Mouse (Mus musculus) heart, adult 18-20 months (tissue): ENCODE data around the gene Vps29. TPM values are rescaled to one million over a fixed set of nuclear protein-coding genes. Genes with fewer than 3 reads are reported as not detected.

Experiments
- DNase-seq, 2 experiments: peaks; one replicate each; pipeline ENCODE4 v3.0.0; 2021 to 2022; ENCODE audit warnings: mixed read lengths in 1 of 2
- total RNA-seq, 2 experiments: library from RNA; stranded (reverse); gene quantifications; 2 replicates each; pipeline ENCODE4 v1.2.3; 2021

Vps29 gene
- total RNA-seq, 2 experiments from 2014 or later = 99.3 to 111 TPM

DNA sequence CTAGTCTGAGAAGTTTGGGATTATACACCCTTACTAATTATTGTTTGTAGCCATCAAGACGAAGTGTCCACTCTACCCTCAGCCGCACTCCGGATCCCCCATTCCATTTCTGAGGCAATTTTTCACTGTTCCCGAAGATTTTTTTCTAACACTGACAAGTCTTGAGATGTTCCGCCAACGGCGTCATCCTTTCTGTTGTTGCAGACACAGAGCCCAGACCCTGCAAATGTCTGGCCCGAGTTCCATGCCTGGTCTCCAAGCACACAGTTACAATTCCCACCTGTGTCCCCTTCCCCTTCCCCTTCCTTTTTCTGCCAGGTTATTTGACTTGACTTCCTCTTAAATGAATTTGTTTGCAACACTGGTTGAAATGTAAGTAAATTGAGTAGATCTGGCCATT, 45.7 kb downstream of the Vps29 start:
- peak; percentile 30 to 44 for DNase-seq

DNA sequence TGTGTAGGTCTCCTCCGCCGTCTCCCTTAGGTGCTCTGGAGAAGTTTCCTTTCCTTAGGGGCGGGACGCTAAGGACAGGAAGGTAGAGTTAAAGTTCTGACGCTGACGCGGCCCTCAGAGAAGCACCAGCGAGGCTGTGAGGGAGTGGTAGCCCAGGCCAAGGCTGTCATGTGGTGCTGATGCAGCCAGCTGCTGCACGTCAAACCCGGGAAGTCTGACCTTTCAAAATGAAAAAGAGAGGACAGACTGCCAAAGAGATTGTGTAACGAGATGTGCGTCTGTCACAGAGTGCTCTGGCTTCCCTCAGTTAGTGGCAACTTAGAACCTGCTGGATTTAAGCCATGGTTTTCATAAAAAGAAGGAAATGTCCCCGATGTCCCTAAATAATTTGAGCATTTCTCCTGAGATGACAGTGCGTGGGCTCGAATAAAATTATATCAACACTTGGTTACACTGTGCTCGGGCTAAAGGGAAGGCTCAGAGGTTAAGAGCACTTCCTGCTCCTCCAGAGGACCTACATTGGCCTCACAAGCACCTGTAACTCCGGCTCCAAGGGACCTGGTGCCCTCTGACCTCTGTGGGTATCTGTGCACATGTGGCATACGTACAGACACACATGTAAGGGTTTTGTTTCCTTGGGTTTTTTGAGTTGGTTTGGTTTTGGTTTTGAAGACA, 46.6 kb downstream of the Vps29 start:
- peak; percentile 88 to 94 for DNase-seq

DNA sequence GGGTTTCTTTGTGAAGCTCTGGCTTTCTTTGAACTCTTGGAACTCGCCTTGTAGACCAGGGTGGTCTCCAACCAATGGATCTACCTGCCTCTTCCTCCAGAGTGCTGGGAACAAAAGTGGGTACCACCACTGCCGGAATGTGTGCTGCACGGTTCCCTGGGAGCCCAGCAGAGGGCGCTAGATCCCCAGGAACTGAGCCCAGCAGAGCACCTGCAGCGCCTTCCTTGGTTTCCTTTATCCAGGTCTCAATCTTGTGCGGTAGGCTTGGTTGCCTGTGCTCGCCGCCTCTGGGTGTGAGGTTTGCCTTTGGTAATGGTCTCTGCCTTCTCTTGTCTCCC, 47.1 kb downstream of the Vps29 start:
- peak; percentile 70 to 89 for DNase-seq

DNA sequence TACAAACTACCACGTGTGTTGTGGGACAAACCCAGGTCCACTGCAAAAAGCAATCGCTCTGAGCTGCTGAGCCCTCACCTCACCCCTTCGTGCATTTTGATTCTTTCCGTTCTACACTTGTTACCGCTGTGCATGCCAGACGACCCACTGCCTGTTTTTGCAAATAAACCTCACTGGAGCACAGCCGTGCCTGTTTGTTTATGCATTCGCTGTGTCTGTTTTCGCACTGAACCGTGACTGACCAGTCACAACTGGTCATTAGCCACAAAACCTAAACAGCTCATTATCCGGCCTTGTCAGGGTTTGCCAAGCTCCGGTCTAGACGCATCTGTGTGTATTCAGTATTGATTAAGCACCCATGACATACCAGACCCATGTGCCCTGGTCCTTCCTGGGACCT, 48.0 kb downstream of the Vps29 start:
- no peak for DNase-seq

DNA sequence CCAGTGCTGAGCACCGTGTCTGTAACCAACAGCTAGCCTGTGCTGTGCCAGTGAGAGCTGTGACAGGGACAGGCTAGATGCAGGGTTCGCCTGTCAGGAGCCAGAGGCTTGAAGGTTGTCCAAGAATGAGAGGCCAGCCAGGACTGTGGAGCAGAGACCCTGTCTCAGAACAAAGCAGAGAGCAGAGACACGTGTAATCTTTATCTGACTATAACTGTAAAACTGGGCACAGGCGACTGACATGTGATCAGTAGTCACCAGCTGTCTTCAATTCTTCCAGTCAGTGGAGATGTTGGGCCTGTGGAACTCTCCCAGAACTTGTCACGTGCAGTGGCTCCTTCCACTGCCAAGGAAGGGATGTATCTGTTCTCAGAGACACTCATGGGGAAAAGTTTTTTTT, 48.6 kb downstream of the Vps29 start:
- peak; percentile 87 to 92 for DNase-seq

DNA sequence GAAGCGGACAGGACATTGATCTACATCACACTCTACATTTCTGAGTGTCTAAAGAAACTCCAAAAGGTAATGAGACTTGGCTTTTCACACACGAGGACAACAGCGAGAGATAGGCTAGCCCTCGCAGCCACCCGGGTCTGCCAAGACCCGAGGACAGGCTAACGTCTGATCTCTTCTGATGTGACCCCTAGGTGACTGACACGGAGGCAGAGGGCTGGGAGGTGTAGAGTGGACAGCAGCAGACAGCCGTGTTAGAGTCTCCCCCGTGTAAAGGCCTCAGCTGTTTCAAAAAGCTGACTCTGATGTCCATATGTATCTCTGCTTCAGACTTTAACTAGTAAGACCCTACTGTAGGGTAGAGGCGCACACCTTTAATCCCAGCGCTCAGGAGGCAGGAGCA, 49.2 kb downstream of the Vps29 start:
- DNase-seq = no peak

DNA sequence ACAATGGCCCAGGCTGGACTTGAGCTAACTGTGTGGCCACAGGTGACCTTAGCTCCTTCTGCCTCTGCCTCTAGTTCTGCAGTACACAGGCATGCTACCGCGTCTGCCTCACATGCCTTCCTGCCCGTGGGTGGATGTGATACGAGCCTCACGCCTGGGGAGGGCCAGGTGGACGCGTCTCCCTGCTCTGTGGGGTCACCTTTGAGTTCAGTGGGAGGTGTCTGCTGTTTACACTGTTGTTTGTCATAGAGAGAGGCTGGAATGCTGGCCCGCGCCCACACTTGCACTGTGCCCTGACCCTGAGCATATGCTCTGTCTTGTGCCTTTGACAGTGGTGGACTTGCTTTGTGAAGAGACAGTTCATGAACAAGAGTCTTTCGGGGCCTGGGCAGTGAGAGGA, 51.4 kb downstream of the Vps29 start:
- DNase-seq = no peak

DNA sequence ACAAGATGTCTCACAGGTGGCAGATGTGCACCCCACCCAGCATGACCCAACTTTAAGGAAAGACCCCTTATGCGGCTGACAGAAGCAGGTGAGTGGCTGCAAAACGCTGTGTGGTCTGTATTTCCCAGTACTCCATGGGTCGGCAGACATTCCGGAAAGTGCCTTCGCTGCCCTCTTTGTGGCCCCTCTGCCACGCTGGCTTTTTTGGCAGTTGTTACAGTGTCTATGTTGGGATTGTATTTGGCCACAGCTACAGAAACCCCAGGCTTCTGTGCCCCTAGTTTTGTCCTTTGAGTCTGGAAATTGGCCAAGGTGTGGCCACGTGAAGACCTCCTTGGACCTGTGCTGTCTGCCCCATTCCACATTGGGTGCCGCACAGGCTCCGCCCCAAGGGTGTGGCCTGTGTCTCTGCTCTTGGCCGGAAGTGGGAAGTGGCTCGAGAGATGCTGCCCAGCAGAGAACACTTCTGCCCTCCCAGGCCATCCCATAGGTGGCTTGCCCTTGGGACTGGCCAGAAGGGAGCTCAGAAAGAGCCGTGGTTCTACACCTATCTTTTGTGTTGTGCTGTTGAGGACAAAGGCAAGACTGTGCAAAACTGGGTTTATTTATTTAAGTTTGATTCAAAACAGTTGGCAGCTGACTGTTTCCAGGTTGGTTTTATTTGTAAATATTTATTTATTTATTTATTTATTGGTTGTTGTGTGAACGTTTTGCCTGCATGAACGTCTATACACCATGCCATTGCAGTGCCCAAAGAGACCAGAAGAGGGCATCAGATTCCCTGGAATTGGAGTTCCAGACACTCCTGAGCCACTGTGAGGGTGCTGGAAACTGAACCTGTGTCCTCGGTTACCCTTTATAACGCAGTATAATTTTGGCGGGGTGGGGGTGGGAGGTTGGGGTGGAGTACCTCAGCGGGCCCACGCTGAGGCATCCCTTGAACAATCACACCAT, 55.8 kb downstream of the Vps29 start:
- DNase-seq = no peak

DNA sequence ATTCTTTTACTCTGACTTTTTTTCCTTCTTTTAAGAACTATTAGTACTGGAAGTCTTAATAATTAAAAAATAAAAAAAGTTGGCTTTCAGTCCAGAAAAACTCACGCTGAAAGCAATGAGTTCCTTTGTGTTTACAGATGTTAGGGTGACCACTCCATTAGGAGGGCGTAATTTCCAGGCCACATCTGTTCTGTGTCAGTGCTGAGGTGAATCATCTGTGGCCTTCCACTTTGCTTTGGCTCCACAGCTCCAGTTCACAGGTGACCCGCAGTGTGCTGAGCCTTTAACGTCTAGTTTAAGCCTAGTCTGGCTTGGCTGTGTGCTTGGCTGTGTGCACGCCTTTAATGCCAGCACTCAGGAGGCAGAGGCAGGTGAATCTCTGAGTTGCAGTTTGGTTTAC, 57.7 kb downstream of the Vps29 start:
- DNase-seq = peak in 1 of 2 experiments; percentile 63

DNA sequence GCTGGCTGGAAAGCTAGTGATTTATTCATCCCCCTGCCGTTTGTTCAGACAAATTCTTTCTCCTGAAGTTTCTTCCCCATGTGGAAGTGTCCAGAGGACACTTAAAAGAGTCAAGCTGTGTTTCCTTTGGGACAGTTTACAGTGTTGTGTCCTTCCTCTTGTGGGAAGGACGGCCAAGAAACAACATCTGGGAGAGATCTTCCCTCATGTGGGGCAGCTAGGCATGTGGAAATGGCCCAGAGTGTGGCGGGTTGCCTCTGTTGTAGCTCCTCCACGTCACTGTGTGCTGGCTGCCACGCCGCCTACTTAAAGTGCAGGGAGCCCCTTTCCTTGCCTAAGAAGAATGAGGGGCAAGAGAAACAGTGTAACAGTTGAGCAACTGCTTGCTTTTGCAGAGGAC, 58.7 kb downstream of the Vps29 start:
- DNase-seq = peak; percentile 34 to 62

DNA sequence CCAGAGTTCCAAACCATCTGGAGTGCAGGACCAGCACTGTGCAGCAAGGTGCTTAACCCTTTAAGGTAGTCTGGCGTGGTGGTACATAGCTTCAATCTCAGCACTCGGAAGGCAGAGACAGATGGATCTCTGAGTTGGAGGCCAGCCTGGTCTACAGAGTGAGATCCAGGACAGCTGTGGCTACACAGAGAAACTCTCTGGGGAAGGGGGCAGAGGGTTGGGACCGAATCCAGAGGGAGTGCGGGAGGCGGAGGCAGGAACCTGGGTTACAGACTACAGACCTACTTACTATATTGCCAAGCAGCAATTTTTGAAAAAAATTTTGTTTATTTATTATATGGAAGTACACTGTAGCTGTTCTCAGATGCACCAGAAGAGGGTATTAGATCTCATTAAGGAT, 60.2 kb downstream of the Vps29 start:
- DNase-seq = no peak

Other genes starting within 250 kb of the Vps29 start
- not detected for gene Ccdc63, start 213.5 kb upstream of the Vps29 start, total RNA-seq
- 100 to 1,000 TPM; 105 to 113 TPM for gene Ppp1cc, start 196.1 kb upstream of the Vps29 start, total RNA-seq
- 1 to 10 TPM; 1.7 to 6.8 TPM for gene Hvcn1, start 147.6 kb upstream of the Vps29 start, total RNA-seq
- gene Tctn1, start 89.9 kb upstream of the Vps29 start, total RNA-seq = 1 to 10 TPM; 2.8 to 4.9 TPM
- 100 to 1,000 TPM; 112 to 135 TPM for gene Pptc7, start 70.0 kb upstream of the Vps29 start, total RNA-seq
- 1 to 10 TPM in 1 of 2 experiments, under 1 TPM in 1; 0.52 to 2.1 TPM for gene Rad9b, start 136 bp upstream of the Vps29 start, total RNA-seq
- gene Gpn3, start 17.5 kb downstream of the Vps29 start, total RNA-seq = 10 to 100 TPM; 31.8 to 33.0 TPM
- 10 to 100 TPM in 1 of 2 experiments, 1 to 10 TPM in 1; 9.7 to 11.9 TPM for gene Fam216a, start 18.0 kb downstream of the Vps29 start, total RNA-seq
- gene Arpc3, start 37.5 kb downstream of the Vps29 start, total RNA-seq = 10 to 100 TPM; 92.8 to 97.7 TPM
- gene Anapc7, start 67.3 kb downstream of the Vps29 start, total RNA-seq = 10 to 100 TPM; 31.8 to 32.4 TPM
- gene Atp2a2, start 147.9 kb downstream of the Vps29 start, total RNA-seq = over 10,000 TPM; 12,284 to 12,648 TPM